Mouse (Mus musculus) limb, embryonic 13.5 days (tissue): ENCODE measurements around the gene Tbca. TPM values are rescaled to one million over a fixed set of nuclear protein-coding genes. Genes with fewer than 3 reads are reported as not detected.
A peak's percentile ranks its signal among the peaks of the same experiment; 100 is the strongest.

Experiments used
- ATAC-seq: fragments of 200-750 bp; cut with Nextera tagmentation; 2 replicates; pipeline ENCODE4 v1.8.0; 2017; ENCODE audit warnings: low read depth, moderate number of reproducible peaks, moderate TSS enrichment; ENCODE audit not compliant: low FRiP score
- H3K27ac ChIP-seq: fragments of 300-500 bp; sonication (generic); 2 replicates; pipeline ENCODE4 v1.5.1; 2015; ENCODE audit warnings: inconsistent platforms, mild to moderate bottlenecking, moderate library complexity
- H3K27me3 ChIP-seq: fragments of 300-500 bp; sonication (generic); 2 replicates; pipeline ENCODE4 v1.6.1; 2015; ENCODE audit warnings: mild to moderate bottlenecking, inconsistent platforms
- H3K36me3 ChIP-seq: fragments of 300-500 bp; sonication (generic); 2 replicates; pipeline ENCODE4 v1.6.1; 2015; ENCODE audit warnings: inconsistent platforms, mild to moderate bottlenecking, moderate library complexity
- H3K4me1 ChIP-seq: fragments of 300-500 bp; sonication (generic); 2 replicates; pipeline ENCODE4 v1.6.1; 2015; ENCODE audit warnings: inconsistent platforms
- H3K4me2 ChIP-seq: fragments of 300-500 bp; sonication (generic); replicated peaks from 2 replicates; pipeline ENCODE4 v1.6.1; 2015; ENCODE audit warnings: inconsistent platforms, mild to moderate bottlenecking, moderate library complexity
- H3K4me3 ChIP-seq: fragments of 300-500 bp; sonication (generic); 2 replicates; pipeline ENCODE4 v1.5.1; 2015; ENCODE audit warnings: moderate library complexity, mild to moderate bottlenecking, inconsistent platforms
- H3K9ac ChIP-seq: fragments of 300-500 bp; sonication (generic); 2 replicates; pipeline ENCODE4 v1.6.1; 2015; ENCODE audit warnings: mild to moderate bottlenecking, inconsistent platforms
- H3K9me3 ChIP-seq: fragments of 300-500 bp; sonication (generic); 2 replicates; pipeline ENCODE4 v1.6.1; 2016; ENCODE audit warnings: inconsistent platforms
- WGBS: fragments of 180-500 bp; shearing (Covaris S2); methylation state at CpG from one replicate; pipeline ENCODE4 v1.1.7; 2015; 5-methylcytosine and 5-hydroxymethylcytosine counted together
- polyA plus RNA-seq: library from polyadenylated mRNA; unstranded; fragments of >200 nt; fragmentation: Nextera tagmentation; extraction: Ambion mirVana; gene quantifications from 2 replicates; pipeline ENCODE4 v1.2.1, GENCODE M21; 2015

The Tbca gene
- polyA plus RNA-seq, 1 experiment from 2014 or later: 256 TPM

DNA sequence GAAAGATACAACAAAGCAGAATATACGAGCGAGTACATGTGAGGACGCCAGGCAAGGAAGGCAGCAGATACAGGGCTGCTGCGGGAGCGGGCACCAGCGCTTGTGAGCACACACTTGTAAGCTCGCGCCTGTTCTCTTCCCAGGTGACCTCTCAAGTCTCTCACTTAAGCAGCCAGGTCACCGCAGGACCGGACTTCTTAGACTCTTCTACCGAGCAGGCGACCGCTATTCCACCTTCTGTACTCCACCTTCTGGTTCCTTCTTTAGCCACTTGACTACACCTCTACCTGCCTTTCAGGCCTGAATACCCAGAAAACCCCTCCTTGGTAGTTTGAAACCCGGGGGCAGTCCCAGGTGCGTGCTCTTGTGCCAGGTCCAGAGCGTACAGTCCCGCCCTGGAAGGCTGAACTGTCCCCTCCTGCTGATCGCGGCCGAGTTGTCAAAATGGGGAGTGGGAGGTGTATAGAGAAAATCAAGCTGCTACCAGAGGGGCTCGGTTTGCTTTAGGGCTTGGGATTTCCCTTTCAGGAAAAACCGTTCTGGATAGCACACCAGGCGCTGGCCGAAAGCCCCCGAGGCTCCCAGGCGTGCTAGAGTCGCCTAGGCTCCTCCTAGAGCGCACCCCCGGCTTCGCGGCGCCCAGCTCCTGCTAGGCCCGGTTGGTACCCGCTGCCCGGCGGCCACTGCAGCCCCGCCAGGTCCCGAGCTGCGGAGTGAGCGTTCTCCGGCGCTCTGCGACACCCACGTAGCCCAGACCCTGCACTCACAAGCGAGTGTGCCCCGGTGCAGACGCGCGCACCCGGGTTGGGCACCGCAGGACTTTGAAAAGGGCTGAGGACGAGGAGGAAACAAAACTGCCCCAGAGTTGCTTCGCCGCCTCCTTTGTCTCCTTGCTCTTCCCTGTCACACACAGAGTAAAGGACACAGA is 84.7 kb downstream of the Tbca start:
- ATAC-seq: no peak
- Histone ChIP-seq H3K4me2 (peak overlapping the region; percentile 34), H3K9ac (no peak overlapping the region), H3K4me1 (peaks cover 9% of the 10 kb centered on the region), H3K27me3 (peaks cover 95% of the 10 kb centered on the region), H3K9me3 (no peaks in the 10 kb centered on the region), H3K27ac (no peak overlapping the region), H3K4me3 (peak overlapping the region; percentile 12; the same call in 1 of the 2 replicates), H3K36me3 (no peaks in the 10 kb centered on the region)
- WGBS: under 1% methylated on average over 54 of the region's 54 CpGs

DNA sequence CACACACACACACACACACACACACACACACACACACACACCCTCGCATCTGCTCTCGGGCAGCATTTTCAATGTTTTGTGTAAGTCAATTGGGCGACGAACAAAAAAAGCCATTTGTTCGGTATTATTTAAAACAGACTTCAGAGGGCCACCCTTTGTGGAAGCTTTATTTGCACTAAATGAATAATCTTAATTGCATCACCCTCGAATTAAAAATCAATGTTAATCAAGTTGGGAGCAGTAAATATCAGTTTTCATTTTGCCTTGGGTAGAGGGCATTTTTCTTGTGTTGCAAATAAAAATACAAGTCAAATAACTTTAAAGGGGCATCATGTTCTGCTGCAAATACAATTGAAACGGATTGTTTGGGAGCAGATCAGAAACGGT is 85.3 kb downstream of the Tbca start:
- Histone ChIP-seq H3K27me3 (peaks cover 89% of the 10 kb centered on the region), H3K4me1 (peaks cover 4% of the 10 kb centered on the region), H3K4me2 (no peak overlapping the region), H3K9ac (no peak overlapping the region), H3K27ac (no peak overlapping the region), H3K9me3 (no peaks in the 10 kb centered on the region), H3K4me3 (0 out of 2 replicates have a peak overlapping the region, but pooled peaks have one; percentile 12), H3K36me3 (no peaks in the 10 kb centered on the region)
- 1% methylated on average over 8 of the region's 8 CpGs for WGBS
- ATAC-seq: no peak

DNA sequence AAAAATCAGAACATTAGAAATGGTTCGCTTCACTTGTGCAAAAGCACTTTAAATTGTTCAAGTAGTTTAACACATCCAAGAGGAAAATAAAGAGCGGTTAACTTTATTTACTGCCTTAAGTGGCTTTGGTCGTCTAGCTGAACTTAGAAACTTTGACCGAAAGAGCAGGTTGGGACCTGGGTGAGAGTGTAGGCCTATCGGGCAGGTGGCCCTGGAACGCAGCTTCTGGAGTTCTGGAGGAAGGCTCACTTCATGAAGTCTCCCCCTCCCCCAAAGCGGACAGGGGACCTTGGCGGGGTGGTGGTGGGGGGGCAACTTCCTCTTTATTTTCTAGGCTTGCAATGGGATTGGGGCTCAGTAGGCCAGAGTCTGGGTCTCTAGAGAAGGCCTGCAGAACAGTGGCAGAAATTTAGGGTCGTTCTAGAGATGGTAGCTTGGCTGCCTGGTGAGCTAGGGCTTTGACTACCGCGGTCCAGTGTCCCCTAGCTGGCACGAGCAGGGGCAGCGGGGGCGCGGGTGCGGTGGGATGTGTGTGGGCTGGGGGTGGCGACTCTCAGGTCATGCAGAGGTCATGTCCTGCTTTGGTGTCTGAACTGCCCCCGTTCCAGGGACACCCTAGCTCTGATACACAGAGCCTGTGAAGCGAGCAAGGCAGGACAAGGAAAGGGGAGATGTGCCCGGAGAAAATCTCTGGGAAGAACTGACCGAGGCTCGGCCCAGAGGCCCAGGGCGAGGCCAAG is 86.1 kb downstream of the Tbca start:
- Histone ChIP-seq H3K27ac (no peak overlapping the region), H3K9ac (no peak overlapping the region), H3K4me2 (no peak overlapping the region), H3K9me3 (no peaks in the 10 kb centered on the region), H3K4me1 (peaks cover 4% of the 10 kb centered on the region), H3K36me3 (no peaks in the 10 kb centered on the region), H3K27me3 (peaks cover 85% of the 10 kb centered on the region), H3K4me3 (no peak overlapping the region)
- 0 out of 2 replicates have a peak, but pooled peaks have one; percentile 11 for ATAC-seq
- under 1% methylated on average over 22 of the region's 23 CpGs for WGBS

DNA sequence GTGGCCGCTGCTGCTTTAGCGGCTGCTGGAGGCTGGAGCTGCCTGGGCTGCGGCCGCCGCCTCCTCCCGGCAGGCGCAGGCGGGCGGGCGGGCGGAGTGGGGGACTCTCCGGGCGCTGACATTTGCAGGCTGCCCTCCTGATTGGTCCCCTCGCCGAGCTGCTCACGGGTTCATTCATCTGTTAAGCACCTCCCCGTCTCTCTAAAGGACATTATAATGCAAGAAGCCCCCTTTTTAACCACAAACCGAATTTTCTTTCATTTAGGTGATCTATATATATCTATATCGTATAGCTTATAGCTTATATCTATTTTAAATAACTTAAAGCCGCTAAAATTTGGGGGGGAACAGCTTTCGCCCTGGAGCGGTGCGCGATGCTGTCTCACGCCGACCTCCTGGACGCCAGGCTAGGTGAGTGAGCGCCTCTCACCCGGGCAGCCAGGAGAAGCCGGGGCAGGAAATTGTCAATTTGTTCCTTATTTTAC is 86.7 kb downstream of the Tbca start, which contains the start of gene Otp:
Otp (plus strand) TSS at position 207 of the 485 bp plus-strand sequence.
- Histone ChIP-seq H3K9me3 (no peaks in the 10 kb centered on the region), H3K27me3 (peaks cover 86% of the 10 kb centered on the region), H3K27ac (no peak within 1 kb of the TSS), H3K4me3 (no peak within 1 kb of the TSS), H3K36me3 (no peaks in the 10 kb centered on the region), H3K4me1 (peaks cover 4% of the 10 kb centered on the region), H3K4me2 (no peak within 1 kb of the TSS), H3K9ac (no peak within 1 kb of the TSS)
- WGBS: under 1% methylated on average over 20 of the region's 30 CpGs
- no peak for ATAC-seq

DNA sequence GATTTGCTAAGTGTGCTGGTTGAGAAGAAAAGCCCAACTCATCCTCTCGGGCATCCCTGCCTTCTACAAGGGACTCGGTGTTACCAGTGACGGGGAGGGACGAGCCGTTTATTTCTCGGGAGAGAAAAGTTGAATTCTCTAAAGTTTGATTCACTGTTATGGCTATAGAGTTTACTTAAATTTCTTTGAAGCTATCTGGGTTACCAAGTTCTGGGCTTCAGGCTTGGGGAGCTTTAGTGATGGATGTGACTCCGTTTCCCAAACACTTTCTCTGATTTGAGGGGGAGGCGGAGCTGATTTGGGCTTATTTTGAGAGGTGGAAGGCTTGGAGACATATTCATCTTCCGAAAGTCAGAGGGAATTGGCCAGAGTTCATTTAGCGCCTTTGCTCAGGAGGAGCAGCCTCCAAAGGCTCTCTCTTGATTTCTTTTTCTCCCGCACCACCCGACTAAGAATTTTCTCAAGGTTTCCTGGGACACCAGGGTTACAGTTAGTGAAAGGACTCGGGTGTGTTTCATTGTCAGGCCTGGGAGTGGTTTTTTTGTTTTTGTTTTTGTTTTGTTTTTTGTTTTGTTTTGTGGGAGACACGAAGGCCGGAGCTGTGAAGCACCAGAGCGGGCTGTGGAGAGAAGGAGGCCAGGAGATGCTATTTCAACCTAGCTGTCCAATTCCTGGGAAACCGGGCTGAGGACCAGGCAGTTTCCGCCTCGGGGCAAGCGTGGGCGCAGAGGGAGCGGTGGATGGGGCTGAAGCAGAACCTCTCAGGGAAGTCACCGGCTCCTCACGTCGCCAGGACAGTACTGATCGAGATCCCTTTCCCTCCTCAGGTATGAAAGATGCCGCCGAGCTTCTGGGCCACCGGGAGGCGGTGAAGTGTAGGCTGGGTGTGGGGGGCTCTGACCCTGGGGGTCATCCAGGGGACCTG is 87.8 kb downstream of the Tbca start:
- H3K27ac ChIP-seq: no peak overlapping the region
- peaks cover 4% of the 10 kb centered on the region for H3K4me1 ChIP-seq
- no peak overlapping the region for H3K4me3 ChIP-seq
- H3K27me3 ChIP-seq: peaks cover 86% of the 10 kb centered on the region
- WGBS: 2% methylated on average over 30 of the region's 30 CpGs
- no peak overlapping the region for H3K4me2 ChIP-seq
- no peaks in the 10 kb centered on the region for H3K36me3 ChIP-seq
- no peak for ATAC-seq
- H3K9me3 ChIP-seq: no peaks in the 10 kb centered on the region
- H3K9ac ChIP-seq: no peak overlapping the region

DNA sequence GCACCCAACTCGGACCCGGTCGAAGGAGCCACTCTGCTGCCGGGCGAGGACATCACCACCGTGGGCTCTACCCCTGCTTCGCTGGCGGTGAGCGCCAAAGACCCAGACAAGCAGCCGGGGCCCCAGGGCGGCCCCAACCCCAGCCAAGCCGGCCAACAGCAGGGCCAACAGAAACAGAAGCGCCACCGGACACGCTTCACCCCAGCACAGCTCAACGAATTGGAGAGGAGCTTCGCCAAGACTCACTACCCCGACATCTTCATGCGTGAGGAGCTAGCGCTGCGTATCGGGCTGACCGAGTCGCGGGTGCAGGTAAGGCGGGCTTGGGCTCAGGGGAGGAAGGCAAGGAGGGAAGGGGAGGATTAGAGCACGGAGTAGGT is 88.5 kb downstream of the Tbca start:
- Histone ChIP-seq H3K9me3 (no peaks in the 10 kb centered on the region), H3K4me3 (no peak overlapping the region), H3K4me1 (peaks cover 4% of the 10 kb centered on the region), H3K36me3 (no peaks in the 10 kb centered on the region), H3K27me3 (peaks cover 86% of the 10 kb centered on the region), H3K4me2 (no peak overlapping the region), H3K9ac (no peak overlapping the region), H3K27ac (no peak overlapping the region)
- no peak for ATAC-seq
- 0% methylated on average over 27 of the region's 27 CpGs for WGBS

DNA sequence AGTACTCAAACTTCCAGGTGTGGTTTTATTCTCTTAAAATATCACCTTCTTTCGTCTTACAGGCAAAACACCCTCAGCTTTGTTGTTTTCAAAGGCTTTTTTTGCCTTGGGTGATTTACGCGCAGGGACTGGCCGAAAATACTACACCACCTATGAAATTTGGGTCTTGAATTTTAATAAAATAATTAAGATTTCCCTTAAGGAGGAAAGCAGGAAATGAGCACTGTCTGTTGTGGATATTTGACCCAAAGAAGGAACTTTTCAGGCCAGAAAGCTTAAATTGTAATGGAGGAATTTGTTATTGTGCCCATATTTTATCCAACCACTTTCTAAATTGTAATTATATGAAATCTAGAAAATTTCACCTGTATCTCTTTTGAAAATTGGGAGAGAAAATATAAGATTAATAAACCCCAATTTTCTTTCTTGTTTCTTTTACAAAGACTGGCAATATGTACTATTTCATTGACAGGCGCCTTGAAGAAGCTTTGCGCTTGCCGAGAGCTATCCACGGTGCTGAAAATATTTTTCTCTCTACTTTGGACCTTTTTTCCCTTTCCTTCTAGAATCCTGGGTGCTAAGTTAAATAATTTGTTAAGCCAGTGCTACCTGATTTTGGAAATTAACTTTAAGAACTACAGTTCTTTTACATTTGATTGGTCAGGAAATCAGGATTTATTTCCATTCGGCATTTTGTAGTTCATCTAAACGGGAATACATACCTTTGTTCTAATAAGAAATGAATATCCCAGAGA is 89.5 kb downstream of the Tbca start:
- Histone ChIP-seq H3K4me2 (no peak overlapping the region), H3K27ac (no peak overlapping the region), H3K4me1 (peaks cover 10% of the 10 kb centered on the region), H3K9ac (no peak overlapping the region), H3K9me3 (no peaks in the 10 kb centered on the region), H3K27me3 (peaks cover 86% of the 10 kb centered on the region), H3K4me3 (no peak overlapping the region), H3K36me3 (no peaks in the 10 kb centered on the region)
- 12% methylated on average over 10 of the region's 10 CpGs for WGBS
- ATAC-seq: no peak

DNA sequence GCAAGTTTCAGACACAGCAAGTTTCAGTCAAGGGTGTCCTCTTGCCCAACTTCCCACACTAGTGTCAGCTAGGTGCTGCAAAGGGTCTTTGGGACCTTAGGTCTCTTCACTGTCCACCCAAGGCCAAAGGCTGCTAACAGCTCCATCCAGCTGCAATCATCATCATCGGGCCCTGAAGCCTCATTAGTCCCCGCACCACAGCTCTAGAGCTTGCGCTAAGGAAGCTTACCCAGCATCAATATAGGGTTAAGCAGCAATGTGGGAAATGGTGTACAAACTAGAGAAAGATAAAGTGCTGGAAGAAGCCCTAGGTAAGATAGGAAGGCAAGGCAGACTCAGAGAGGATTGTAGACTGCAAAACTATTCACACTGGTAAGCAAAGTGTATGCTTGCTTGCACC is 92.5 kb downstream of the Tbca start:
- WGBS: 3% methylated on average over 3 of the region's 3 CpGs
- H3K27me3 ChIP-seq: peaks cover 88% of the 10 kb centered on the region
- ATAC-seq: no peak

GRCm38 (mm10) chr13:94882221-94882620 is 93.5 kb downstream of the Tbca start:
- Histone ChIP-seq H3K4me2 (peak overlapping the region; percentile 89), H3K9ac (no peak overlapping the region), H3K27ac (no peak overlapping the region), H3K36me3 (no peaks in the 10 kb centered on the region), H3K27me3 (peaks cover 88% of the 10 kb centered on the region), H3K4me3 (no peak overlapping the region), H3K4me1 (peaks cover 25% of the 10 kb centered on the region), H3K9me3 (no peaks in the 10 kb centered on the region)
- WGBS: 2% methylated on average over 10 of the region's 10 CpGs
- no peak for ATAC-seq

More for the DNA sequence above, 92.5 kb downstream of the Tbca start:
- H3K9ac ChIP-seq: no peak overlapping the region
- H3K9me3 ChIP-seq: no peaks in the 10 kb centered on the region
- H3K4me1 ChIP-seq: peaks cover 25% of the 10 kb centered on the region
- no peak overlapping the region for H3K4me2 ChIP-seq
- no peaks in the 10 kb centered on the region for H3K36me3 ChIP-seq
- no peak overlapping the region for H3K4me3 ChIP-seq
- no peak overlapping the region for H3K27ac ChIP-seq

DNA sequence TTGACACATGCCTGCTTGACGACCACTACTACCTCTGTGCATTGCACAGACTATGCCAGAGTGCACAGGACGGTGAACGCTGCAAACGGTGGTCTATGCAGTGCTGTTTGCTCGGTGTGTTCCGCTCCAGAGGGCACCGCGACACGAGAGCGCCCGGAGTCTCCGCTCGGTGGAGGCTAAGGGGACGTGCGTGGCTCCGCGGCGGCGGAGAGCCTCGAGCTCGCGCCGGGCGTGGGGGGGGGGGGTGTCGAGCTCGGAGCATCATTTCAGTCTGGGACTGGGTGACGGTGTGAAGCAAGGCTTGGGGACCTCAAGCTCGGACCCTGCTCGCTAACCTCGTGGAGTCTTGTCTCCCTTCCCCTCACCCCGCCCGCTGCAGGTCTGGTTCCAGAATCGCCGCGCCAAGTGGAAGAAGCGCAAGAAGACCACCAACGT is 94.0 kb downstream of the Tbca start:
- H3K27ac ChIP-seq: no peak overlapping the region
- H3K9ac ChIP-seq: peak overlapping the region; percentile 43; the same call in 1 of the 2 replicates
- H3K9me3 ChIP-seq: no peaks in the 10 kb centered on the region
- peak overlapping the region; percentile 50 for H3K4me3 ChIP-seq
- WGBS: under 1% methylated on average over 37 of the region's 37 CpGs
- peak overlapping the region; percentile 89 for H3K4me2 ChIP-seq
- H3K36me3 ChIP-seq: no peaks in the 10 kb centered on the region
- peaks cover 88% of the 10 kb centered on the region for H3K27me3 ChIP-seq
- H3K4me1 ChIP-seq: peaks cover 25% of the 10 kb centered on the region
- peak; percentile 42; the same call in 1 of the 2 replicates for ATAC-seq
